In the genomic region with DNA sequence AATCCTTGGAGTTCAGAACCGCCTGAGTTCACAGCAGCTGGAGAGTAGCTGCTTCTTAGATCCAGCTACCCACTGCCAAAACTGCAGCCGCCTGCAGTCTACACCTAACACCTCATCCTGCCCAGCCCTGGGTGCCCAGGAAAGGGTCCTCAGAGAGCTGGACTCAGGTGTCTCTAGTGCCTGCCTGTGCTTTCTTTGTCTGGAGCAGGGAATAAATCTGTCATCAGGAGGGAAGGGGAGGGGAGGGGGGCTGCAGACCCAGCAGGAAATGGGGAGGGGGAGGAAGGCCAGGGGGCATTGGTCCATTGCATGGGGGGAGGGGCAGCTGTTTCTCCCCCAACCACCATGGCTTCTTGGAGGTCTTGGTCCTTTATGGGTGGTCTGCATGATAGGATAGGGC, we compare ENCODE assay signal across 7 mouse cellular contexts. TPM values are rescaled to one million over a fixed set of nuclear protein-coding genes. Genes with fewer than 3 reads are reported as not detected.
DNase-seq lines count a peak whose midpoint lies in the region; ATAC-seq lines count a peak whose summit lies in the region.

No protein-coding gene starts in this region.

- peak overlapping the region; percentile 99 for H3K4me2 ChIP-seq in lung, embryonic 15.5 days
- peak overlapping the region; percentile 98 for H3K4me2 ChIP-seq in liver, embryonic 13.5 days
- H3K4me2 ChIP-seq in stomach, embryonic 16.5 days (ENCODE audit: low read depth, low read length) = peak overlapping the region; percentile 99; the same call in 1 of the 2 replicates

- H3K27ac ChIP-seq in lung, embryonic 15.5 days = no peak overlapping the region
- H3K27ac ChIP-seq in liver, embryonic 13.5 days = no peak overlapping the region
- H3K27ac ChIP-seq in stomach, embryonic 16.5 days (ENCODE audit: low read length) = no peak overlapping the region

- ATAC-seq in lung, embryonic 15.5 days (ENCODE audit: borderline replicate concordance, extremely low read depth, low FRiP score, low TSS enrichment) = no peak
- ATAC-seq in liver, embryonic 13.5 days (ENCODE audit: low read depth) = no peak
- no peak for ATAC-seq in stomach, embryonic 16.5 days (ENCODE audit: insufficient read depth, low FRiP score)

- WGBS in lung, embryonic 15.5 days = 6% methylated on average over 2 of the region's 2 CpGs
- WGBS in liver, embryonic 13.5 days (ENCODE audit: insufficient replicate concordance) = 26% methylated on average over 2 of the region's 2 CpGs
- WGBS in stomach, embryonic 16.5 days = 12% methylated on average over 2 of the region's 2 CpGs

- peaks cover 5% of the 10 kb centered on the region; the same call in 1 of the 2 replicates for H3K36me3 ChIP-seq in lung, embryonic 15.5 days
- H3K36me3 ChIP-seq in liver, embryonic 13.5 days = peaks cover 18% of the 10 kb centered on the region
- no peaks in the 10 kb centered on the region for H3K36me3 ChIP-seq in stomach, embryonic 16.5 days (ENCODE audit: control insufficient read depth, insufficient read depth, low read length)

- peak overlapping the region; percentile 55 for H3K4me3 ChIP-seq in lung, embryonic 15.5 days
- H3K4me3 ChIP-seq in liver, embryonic 13.5 days (replicated peaks) = peak overlapping the region; percentile 67; the same call in 1 of the 2 replicates
- peak overlapping the region; percentile 53 for H3K4me3 ChIP-seq in stomach, embryonic 16.5 days (replicated peaks; ENCODE audit: low read length)

- H3K9me3 ChIP-seq in lung, embryonic 15.5 days = no peaks in the 10 kb centered on the region
- no peaks in the 10 kb centered on the region for H3K9me3 ChIP-seq in liver, embryonic 13.5 days (replicated peaks)
- no peaks in the 10 kb centered on the region for H3K9me3 ChIP-seq in stomach, embryonic 16.5 days (replicated peaks; ENCODE audit: control insufficient read depth, low read length)

- DNase-seq in lung, postnatal 36 days = no peak
- peak; percentile 88 for DNase-seq in forelimb bud, embryonic 11.5 days (ENCODE audit: low read depth, low spot score)
- DNase-seq in liver, embryonic 13.5 days = no peak
- DNase-seq in cerebellum, postnatal 25 days = no peak
- no peak for DNase-seq in thymus, postnatal 14 days

- H3K27me3 ChIP-seq in lung, embryonic 15.5 days = no peaks in the 10 kb centered on the region
- peaks cover 59% of the 10 kb centered on the region for H3K27me3 ChIP-seq in liver, embryonic 13.5 days
- H3K27me3 ChIP-seq in stomach, embryonic 16.5 days (ENCODE audit: control insufficient read depth, insufficient read depth, low read length) = no peaks in the 10 kb centered on the region; the same call in 1 of the 2 replicates

- H3K4me1 ChIP-seq in lung, embryonic 15.5 days = peaks cover 68% of the 10 kb centered on the region
- H3K4me1 ChIP-seq in liver, embryonic 13.5 days (replicated peaks) = peaks cover 72% of the 10 kb centered on the region
- H3K4me1 ChIP-seq in stomach, embryonic 16.5 days (ENCODE audit: control insufficient read depth, insufficient read depth, low read length) = peaks cover 31% of the 10 kb centered on the region

- no peak overlapping the region for H3K9ac ChIP-seq in lung, embryonic 15.5 days
- H3K9ac ChIP-seq in liver, embryonic 13.5 days = peak overlapping the region; percentile 68; the same call in 1 of the 2 replicates
- H3K9ac ChIP-seq in stomach, embryonic 16.5 days (ENCODE audit: low read length) = no peak overlapping the region

RNA-seq across cellular contexts. Expression of gene Hsd11b2, which starts 1.0 kb away (rescaled TPM):
- polyA plus RNA-seq in lung, embryonic 15.5 days (2015; fragmentation: Nextera tagmentation; extraction: Ambion mirVana) = 2.6 and 2.8 TPM in 2 replicates
- 1.5 and 2.2 TPM in 2 replicates for polyA plus RNA-seq in liver, embryonic 13.5 days (2015; fragmentation: Nextera tagmentation; extraction: Ambion mirVana)
- 2.5 and 2.8 TPM in 2 replicates for polyA plus RNA-seq in stomach, embryonic 16.5 days (2015; fragmentation: Nextera tagmentation; extraction: Ambion mirVana)

RNA-seq across cellular contexts. Expression of gene Zdhhc1, which starts 22.9 kb away (rescaled TPM):
- 44.0 and 50.9 TPM in 2 replicates for polyA plus RNA-seq in lung, embryonic 15.5 days (2015; fragmentation: Nextera tagmentation; extraction: Ambion mirVana)
- 2.1 TPM in 2 replicates for polyA plus RNA-seq in liver, embryonic 13.5 days (2015; fragmentation: Nextera tagmentation; extraction: Ambion mirVana)
- 33.8 and 34.6 TPM in 2 replicates for polyA plus RNA-seq in stomach, embryonic 16.5 days (2015; fragmentation: Nextera tagmentation; extraction: Ambion mirVana)

RNA-seq across cellular contexts. Expression of gene Atp6v0d1, which starts 46.3 kb away (rescaled TPM):
- polyA plus RNA-seq in lung, embryonic 15.5 days (2015; fragmentation: Nextera tagmentation; extraction: Ambion mirVana) = 80.8 and 82.1 TPM in 2 replicates
- polyA plus RNA-seq in liver, embryonic 13.5 days (2015; fragmentation: Nextera tagmentation; extraction: Ambion mirVana) = 49.4 and 52.7 TPM in 2 replicates
- polyA plus RNA-seq in stomach, embryonic 16.5 days (2015; fragmentation: Nextera tagmentation; extraction: Ambion mirVana) = 83.5 and 90.6 TPM in 2 replicates

RNA-seq across cellular contexts. Expression of gene Tppp3, which starts 48.3 kb away (rescaled TPM):
- 63.3 and 63.6 TPM in 2 replicates for polyA plus RNA-seq in lung, embryonic 15.5 days (2015; fragmentation: Nextera tagmentation; extraction: Ambion mirVana)
- 1.6 and 1.8 TPM in 2 replicates for polyA plus RNA-seq in liver, embryonic 13.5 days (2015; fragmentation: Nextera tagmentation; extraction: Ambion mirVana)
- 70.3 and 79.3 TPM in 2 replicates for polyA plus RNA-seq in stomach, embryonic 16.5 days (2015; fragmentation: Nextera tagmentation; extraction: Ambion mirVana)

Comparison
In these comparisons a context has a peak if more than half of its experiments do, and no peak if none do; other contexts are left out.
1. RNA of gene Zdhhc1, which starts 22.9 kb away (polyA plus RNA-seq): 44.0 to 50.9 TPM in lung, embryonic 15.5 days and 33.8 to 34.6 TPM in stomach, embryonic 16.5 days; 2.1 TPM in liver, embryonic 13.5 days; every median in the first group is over 10 times any median in the second.
2. Peak in every context shown above with its lines, with median percentiles within 50 percentile points of each other: H3K4me2 ChIP-seq and H3K4me3 ChIP-seq.